Mouse (Mus musculus) CH12.LX (cell line): ENCODE results near the gene Atp13a3.

Source experiments
- BHLHE40 ChIP-seq: IDR thresholded peaks from 2 replicates; pipeline ENCODE4 v1.6.1; 2011; ENCODE audit warnings: mild to moderate bottlenecking, low read depth, low read length, improper control_type of control experiment
- CTCF ChIP-seq, 2 experiments: IDR thresholded peaks in 1 of 2; conservative IDR thresholded peaks in 1 of 2; 2 replicates each; pipeline ENCODE4 v1.5.1; 2011 to 2012; ENCODE audit warnings: low read depth in 2 of 2, low read length in 2 of 2, improper control_type of control experiment in 1 of 2, inconsistent platforms in 1 of 2, mild to moderate bottlenecking in 1 of 2, moderate library complexity in 1 of 2
- EP300 ChIP-seq: IDR thresholded peaks from 2 replicates; pipeline ENCODE4 v1.6.1; 2011; ENCODE audit warnings: low read length, improper control_type of control experiment
- MAFK ChIP-seq: IDR thresholded peaks from 2 replicates; pipeline ENCODE4 v1.6.1; 2011; ENCODE audit warnings: low read length, improper control_type of control experiment; ENCODE audit not compliant: insufficient replicate concordance
- MAZ ChIP-seq: IDR thresholded peaks from 2 replicates; pipeline ENCODE4 v1.6.1; 2012; ENCODE audit warnings: low read depth, mild to moderate bottlenecking, inconsistent platforms, low read length, improper control_type of control experiment, moderate library complexity
- NRF1 ChIP-seq: IDR thresholded peaks from 2 replicates; pipeline ENCODE4 v1.6.1; 2014; ENCODE audit warnings: low read depth, mild to moderate bottlenecking, inconsistent platforms, low read length, improper control_type of control experiment, moderate library complexity
- POLR2A ChIP-seq: IDR thresholded peaks from 2 replicates; pipeline ENCODE4 v1.6.1; 2011; ENCODE audit warnings: low read depth, mild to moderate bottlenecking, improper control_type of control experiment, low read length
- SMC3 ChIP-seq: IDR thresholded peaks from 2 replicates; pipeline ENCODE4 v1.6.1; 2011; ENCODE audit warnings: low read depth, low read length, improper control_type of control experiment
- TCF12 ChIP-seq: IDR thresholded peaks from 2 replicates; pipeline ENCODE4 v1.6.1; 2014; ENCODE audit warnings: low read depth, mild to moderate bottlenecking, inconsistent platforms, low read length, improper control_type of control experiment
- USF1 ChIP-seq: IDR thresholded peaks from 2 replicates; pipeline ENCODE4 v1.6.1; 2014; ENCODE audit warnings: low read depth, mild to moderate bottlenecking, inconsistent platforms, low read length, improper control_type of control experiment
- USF2 ChIP-seq: conservative IDR thresholded peaks from 2 replicates; pipeline ENCODE4 v1.6.1; 2011; ENCODE audit warnings: low read depth, low read length, improper control_type of control experiment
- ZMIZ1 ChIP-seq: IDR thresholded peaks from 2 replicates; pipeline ENCODE4 v1.6.1; 2012; ENCODE audit warnings: low read depth, mild to moderate bottlenecking, inconsistent platforms, low read length, improper control_type of control experiment
- ZNF384 ChIP-seq: IDR thresholded peaks from 2 replicates; pipeline ENCODE4 v1.6.1; 2012; ENCODE audit warnings: low read depth, low read length, improper control_type of control experiment, inconsistent platforms

GRCm38 (mm10) chr16:30297450-30297849, 108.3 kb downstream of the Atp13a3 start:
- TF ChIP-seq ZNF384 (no peak), EP300 (no peak), NRF1 (no peak), USF1 (no peak), POLR2A (no peak), USF2 (no peak), MAZ (no peak), TCF12 (no peak), SMC3 (no peak), CTCF (conservative IDR thresholded peaks at IDR 0.05 in 1 of 2, IDR thresholded peaks at IDR 0.05 in 1 of 2; ENCODE audit: low read depth in 2 of 2, low read length in 2 of 2) (no peak), ZMIZ1 (no peak), MAFK (no peak), BHLHE40 (no peak)
